In the genomic region with DNA sequence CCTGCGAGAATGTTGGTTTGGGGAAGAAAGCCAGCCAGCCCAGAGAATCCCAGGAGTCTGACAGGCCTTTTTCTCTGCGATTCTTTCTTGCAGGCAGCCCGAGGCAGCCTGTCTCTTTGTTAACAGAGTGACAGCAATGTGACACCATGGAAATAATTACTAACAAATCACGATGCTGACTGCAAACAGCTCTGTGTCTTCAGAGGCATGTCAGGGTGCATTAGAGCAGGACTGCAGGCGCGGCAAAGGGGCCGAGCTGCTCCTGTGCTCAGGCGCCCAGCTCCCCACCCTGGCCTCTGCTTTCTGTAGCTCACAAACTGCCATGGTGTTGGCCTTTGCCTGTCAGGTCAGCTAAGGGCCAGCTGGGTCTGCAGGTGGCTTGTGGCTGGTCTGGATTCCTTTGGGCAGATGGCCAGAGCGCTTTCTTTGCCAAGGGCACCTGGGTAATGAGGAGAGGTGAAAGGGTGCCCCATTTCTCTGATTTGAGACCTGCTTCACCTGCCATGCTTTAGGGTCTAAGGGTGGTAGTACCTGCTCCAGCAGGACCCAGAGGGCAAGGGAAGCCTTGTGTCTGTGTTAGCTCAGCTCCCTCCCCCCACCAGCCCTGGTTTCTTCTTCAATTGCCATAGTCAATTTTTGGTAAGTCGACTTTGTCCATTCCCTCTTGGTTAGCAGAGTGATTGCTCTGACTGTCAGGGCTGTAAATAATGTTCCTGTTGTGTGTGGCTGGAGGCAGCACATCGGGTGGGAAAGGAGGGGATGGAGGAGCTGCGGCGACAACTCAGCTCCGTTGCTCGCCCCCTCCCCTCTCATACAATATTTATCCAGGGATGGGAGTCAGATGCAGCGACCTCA, we compare ENCODE assay signal across 8 mouse cellular contexts. TPM values are rescaled to one million over a fixed set of nuclear protein-coding genes. Genes with fewer than 3 reads are reported as not detected.
DNase-seq lines count a peak whose midpoint lies in the region; ATAC-seq lines count a peak whose summit lies in the region.
"Had no signal": no experiment of that assay in that cellular context is flagged by ENCODE, and none has a peak within 500 bp of the region (broad histone marks: within the 10 kb centered on the region; RNA-seq: fewer than 3 reads in every experiment).

No protein-coding gene starts in this region.

- no peak for DNase-seq in liver, embryonic 11.5 days (ENCODE audit: low spot score)
- no peak for DNase-seq in liver
- DNase-seq in embryonic facial prominence, embryonic 11.5 days (ENCODE audit: low spot score), result no peak
- peak; percentile 41 for DNase-seq in limb, embryonic 10.5 days (ENCODE audit: low spot score)
- DNase-seq in retina, postnatal 1 day, result peak; percentile 29
- no peak for DNase-seq in urinary bladder, postnatal 4 days (ENCODE audit: low spot score in 2 of 2)
- DNase-seq in left cerebral cortex, adult 11 months (ENCODE audit: low spot score), result no peak
- DNase-seq: layer of hippocampus, postnatal 36 days had no signal

- no peak overlapping the region for H3K4me3 ChIP-seq in liver, embryonic 11.5 days (ENCODE audit: low read depth, low read length)
- no peak overlapping the region for H3K4me3 ChIP-seq in embryonic facial prominence, embryonic 11.5 days (ENCODE audit: low read depth, low read length)
- H3K4me3 ChIP-seq in limb, embryonic 10.5 days, result no peak overlapping the region

- H3K27me3 ChIP-seq in liver, embryonic 11.5 days (replicated peaks; ENCODE audit: control insufficient read depth, insufficient read depth, low read length), result no peaks in the 10 kb centered on the region
- H3K27me3 ChIP-seq in embryonic facial prominence, embryonic 11.5 days (ENCODE audit: control insufficient read depth, insufficient read depth, low read length), result no peaks in the 10 kb centered on the region
- H3K27me3 ChIP-seq in limb, embryonic 10.5 days (ENCODE audit: low read depth, poor library complexity, severe bottlenecking), result no peaks in the 10 kb centered on the region

- ATAC-seq in liver, embryonic 11.5 days (replicated peaks; ENCODE audit: low FRiP score), result no peak
- no peak for ATAC-seq in embryonic facial prominence, embryonic 11.5 days (replicated peaks; ENCODE audit: insufficient number of reproducible peaks, low FRiP score, low TSS enrichment, low read depth)

- H3K4me2 ChIP-seq in liver, embryonic 11.5 days, result no peak overlapping the region
- H3K4me2 ChIP-seq in embryonic facial prominence, embryonic 11.5 days (ENCODE audit: low read depth, low read length), result no peak overlapping the region

- WGBS in liver, embryonic 11.5 days, result 67% methylated on average over 16 of the region's 16 CpGs
- WGBS in embryonic facial prominence, embryonic 11.5 days, result 34% methylated on average over 16 of the region's 16 CpGs
- 40% methylated on average over 16 of the region's 16 CpGs for WGBS in limb, embryonic 10.5 days

- H3K4me1 ChIP-seq in liver, embryonic 11.5 days (replicated peaks; ENCODE audit: control insufficient read depth, insufficient read depth, low read length), result peaks cover 21% of the 10 kb centered on the region
- peaks cover 2% of the 10 kb centered on the region; the same call in 1 of the 2 replicates for H3K4me1 ChIP-seq in embryonic facial prominence, embryonic 11.5 days (ENCODE audit: control insufficient read depth, insufficient read depth, low read length)
- H3K4me1 ChIP-seq in limb, embryonic 10.5 days, result peaks cover 76% of the 10 kb centered on the region

- H3K9ac ChIP-seq in liver, embryonic 11.5 days (ENCODE audit: low read depth, low read length), result 0 out of 2 replicates have a peak overlapping the region, but pooled peaks have one; percentile 8
- H3K9ac ChIP-seq in embryonic facial prominence, embryonic 11.5 days (replicated peaks; ENCODE audit: low read length), result no peak overlapping the region

- no peak overlapping the region for H3K27ac ChIP-seq in liver, embryonic 11.5 days (ENCODE audit: low read depth, low read length)
- H3K27ac ChIP-seq in embryonic facial prominence, embryonic 11.5 days (replicated peaks; ENCODE audit: low read depth, low read length), result peak overlapping the region; percentile 49
- H3K27ac ChIP-seq in limb, embryonic 10.5 days, result peak overlapping the region; percentile 59

- H3K36me3 ChIP-seq in liver, embryonic 11.5 days (ENCODE audit: control insufficient read depth, insufficient read depth, low read length), result peaks cover 9% of the 10 kb centered on the region
- no peaks in the 10 kb centered on the region for H3K36me3 ChIP-seq in embryonic facial prominence, embryonic 11.5 days (replicated peaks; ENCODE audit: control insufficient read depth, insufficient read depth, low read depth, low read length)
- H3K36me3 ChIP-seq in limb, embryonic 10.5 days, result peaks cover 39% of the 10 kb centered on the region

- no peaks in the 10 kb centered on the region for H3K9me3 ChIP-seq in liver, embryonic 11.5 days (ENCODE audit: control insufficient read depth, low read length)
- no peaks in the 10 kb centered on the region for H3K9me3 ChIP-seq in embryonic facial prominence, embryonic 11.5 days (replicated peaks; ENCODE audit: control insufficient read depth, low read length)
- H3K9me3 ChIP-seq in limb, embryonic 10.5 days (replicated peaks), result no peaks in the 10 kb centered on the region

RNA-seq across cellular contexts. Expression of a gene that starts 55.2 kb away (rescaled TPM):
- 88.1 and 89.9 TPM in 2 replicates for polyA plus RNA-seq in liver, embryonic 11.5 days (2014; fragmentation: Nextera tagmentation; extraction: Ambion mirVana)
- polyA plus RNA-seq in embryonic facial prominence, embryonic 11.5 days (2014; fragmentation: Nextera tagmentation; extraction: Ambion mirVana), result 112 and 142 TPM in 2 replicates
- 114 and 147 TPM in 2 replicates for polyA plus RNA-seq in limb, embryonic 10.5 days (2016; fragmentation: Nextera tagmentation; extraction: Ambion mirVana)

Comparison
In these comparisons a context has a peak if more than half of its experiments do, and no peak if none do; other contexts are left out.
1. DNase-seq: peak in limb, embryonic 10.5 days (single experiment) and retina, postnatal 1 day (single experiment); none in liver, embryonic 11.5 days (single experiment), liver (single experiment), embryonic facial prominence, embryonic 11.5 days (single experiment), urinary bladder, postnatal 4 days (0 of 2) and left cerebral cortex, adult 11 months (single experiment).